Mouse (Mus musculus): ENCODE measurements around the gene Kcnh1.

DNA sequence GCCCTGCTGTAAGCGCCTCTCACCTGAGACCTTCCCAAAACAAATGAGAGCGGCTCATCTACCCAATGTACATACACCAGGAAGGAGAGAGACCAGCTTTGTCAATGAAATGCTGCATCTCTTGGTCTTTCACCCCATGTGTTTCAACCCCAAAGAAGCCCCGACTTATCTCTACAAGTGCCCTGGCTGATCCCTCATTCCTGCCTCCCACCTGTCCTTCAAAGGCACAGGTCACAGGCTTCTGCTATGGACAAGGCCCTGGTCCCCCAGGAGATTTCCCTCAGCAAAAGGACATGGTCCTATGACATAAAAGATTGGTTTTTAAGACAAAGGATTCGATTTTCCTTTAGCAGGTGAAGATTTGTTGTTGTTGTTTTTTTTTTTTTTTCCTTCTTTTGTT is 353.1 kb downstream of the Kcnh1 start:
- TF ChIP-seq GATA1 (IDR thresholded peaks at IDR 0.05; ENCODE audit: low read length) (no peak), TAL1 (IDR thresholded peaks at IDR 0.05; ENCODE audit: low read length) (no peak)
